Mouse (Mus musculus) heart, postnatal 14 days (tissue): Measurements from ENCODE around the gene Zfp637. TPM values are rescaled to one million over a fixed set of nuclear protein-coding genes. Genes with fewer than 3 reads are reported as not detected.

ENCODE experiments used
- total RNA-seq, 2 experiments: library from RNA; stranded (reverse); gene quantifications; 2 replicates each; pipeline ENCODE4 v1.2.3; 2021

Zfp637 gene
- total RNA-seq, 2 experiments from 2014 or later, result 30.2 to 32.0 TPM

Other genes starting within 250 kb of the Zfp637 start
- gene Zfp239, start 20.9 kb downstream of the Zfp637 start, total RNA-seq, result 1 to 10 TPM in 1 of 2 experiments, under 1 TPM in 1; 0.22 to 1.1 TPM
- 100 to 1,000 TPM; 228 to 255 TPM for gene Hnrnpf, start 59.1 kb downstream of the Zfp637 start, total RNA-seq
- not detected for gene Fxyd4, start 96.5 kb downstream of the Zfp637 start, total RNA-seq
- gene Rasgef1a, start 170.3 kb downstream of the Zfp637 start, total RNA-seq, result under 1 TPM; 0.12 to 0.19 TPM